Mouse (Mus musculus) olfactory bulb, adult 2 months (tissue): ENCODE results near the gene Hmmr.

Source experiments
- CTCF ChIP-seq: fragments of 200-500 bp; IDR thresholded peaks from 2 replicates; pipeline ENCODE4 v1.5.1; 2012; ENCODE audit warnings: low read depth, mild to moderate bottlenecking, low read length, moderate library complexity; ENCODE audit not compliant: insufficient read depth
- POLR2A ChIP-seq: fragments of 200-500 bp; IDR thresholded peaks from 2 replicates; pipeline ENCODE4 v1.6.1; 2012; ENCODE audit warnings: mild to moderate bottlenecking, low read depth, low read length, moderate library complexity; ENCODE audit not compliant: insufficient read depth

DNA sequence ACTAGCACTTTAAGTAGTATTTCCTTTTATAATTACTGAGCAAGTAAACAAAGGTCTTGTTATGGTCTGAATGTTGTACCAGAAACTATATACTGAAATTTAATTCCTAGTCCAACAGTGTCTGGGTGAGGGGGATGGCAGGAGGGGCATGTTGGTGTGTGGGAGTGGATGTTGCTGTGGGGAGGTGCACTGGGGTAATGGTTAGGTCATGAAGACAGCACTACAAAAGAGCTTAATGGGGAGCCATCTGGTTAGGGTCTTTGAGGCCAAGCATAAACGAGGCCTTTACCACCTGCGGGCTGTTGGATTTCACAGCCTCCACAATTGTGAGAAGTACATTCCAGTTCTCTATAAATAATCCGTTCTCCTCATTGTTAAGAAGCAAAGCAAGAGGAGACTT, 49.9 kb downstream of the Hmmr start:
- TF ChIP-seq CTCF, result no peak
- no peak for TF ChIP-seq POLR2A
